In genomic region chr13:84758568-84758900, GRCm38 (mm10) we compare ENCODE assay signal across 8 mouse cellular contexts.
A peak's percentile ranks its signal among the peaks of the same experiment; 100 is the strongest.
DNase-seq lines count a peak whose midpoint lies in the region; ATAC-seq and TF ChIP-seq lines count a peak whose summit lies in the region.

No protein-coding gene starts in this region.

- DNase-seq in ES-CJ7 (ENCODE audit: low read depth, low spot score): peak; percentile 71
- peak; percentile 98 for DNase-seq in brain, embryonic 14.5 days (ENCODE audit: low read depth)
- peak; percentile 79 for DNase-seq in forebrain, embryonic 10.5 days (ENCODE audit: extremely low spot score, low spot score)
- peak; percentile 11 to 12 for DNase-seq in heart, postnatal 36 days
- peak; percentile 89 to 97 for DNase-seq in layer of hippocampus, adult 18-20 months (ENCODE audit: low spot score in 2 of 2)
- DNase-seq in lung, embryonic 14.5 days: peak; percentile 90
- peak; percentile 44 for DNase-seq in retina, adult 2 months (ENCODE audit: low read depth, low spot score)
- DNase-seq in thymus, postnatal 4 days: peak; percentile 62

- intact Hi-C loops in heart, postnatal 36 days (cut with DNase I): loop anchor here (1.0 to 2.0 kb wide), 2 partner anchors 74 to 1043 kb away; no protein-coding TSS in a partner anchor

- TF ChIP-seq POLR2A in brain, embryonic 14.5 days (IDR thresholded peaks at IDR 0.05; ENCODE audit: borderline replicate concordance, extremely low read depth, insufficient read depth, insufficient read length, poor library complexity, severe bottlenecking): no peak

- peaks cover 39% of the 10 kb centered on the region for H3K27me3 ChIP-seq in forebrain, embryonic 10.5 days (ENCODE audit: poor library complexity, severe bottlenecking)
- no peaks in the 10 kb centered on the region for H3K27me3 ChIP-seq in lung, embryonic 14.5 days (ENCODE audit: insufficient read depth, low read length)

- H3K36me3 ChIP-seq in forebrain, embryonic 10.5 days (replicated peaks): no peaks in the 10 kb centered on the region
- no peaks in the 10 kb centered on the region for H3K36me3 ChIP-seq in lung, embryonic 14.5 days (ENCODE audit: insufficient read depth)

- H3K4me1 ChIP-seq in forebrain, embryonic 10.5 days: peaks cover 68% of the 10 kb centered on the region
- H3K4me1 ChIP-seq in lung, embryonic 14.5 days (ENCODE audit: insufficient read depth): no peaks in the 10 kb centered on the region

- peak overlapping the region; percentile 85 for H3K27ac ChIP-seq in forebrain, embryonic 10.5 days
- no peak overlapping the region for H3K27ac ChIP-seq in lung, embryonic 14.5 days (ENCODE audit: low read depth)

- H3K9me3 ChIP-seq in forebrain, embryonic 10.5 days: no peaks in the 10 kb centered on the region
- no peaks in the 10 kb centered on the region for H3K9me3 ChIP-seq in lung, embryonic 14.5 days (ENCODE audit: low read depth, low read length)

- ATAC-seq in lung, embryonic 14.5 days (ENCODE audit: insufficient read depth): peak; percentile 94; the same call in 1 of the 2 replicates

- WGBS in forebrain, embryonic 10.5 days: 2% methylated on average over 6 of the region's 6 CpGs
- under 1% methylated on average over 6 of the region's 6 CpGs for WGBS in lung, embryonic 14.5 days

- H3K9ac ChIP-seq in lung, embryonic 14.5 days: no peak overlapping the region

- TF ChIP-seq CTCF in brain, embryonic 14.5 days (IDR thresholded peaks at IDR 0.05; ENCODE audit: borderline replicate concordance, extremely low read depth, insufficient read depth, insufficient read length): peak; percentile 92
- TF ChIP-seq CTCF in lung, embryonic 14.5 days (IDR thresholded peaks at IDR 0.05; ENCODE audit: low read depth): peak; percentile 83

- no peak overlapping the region for H3K4me2 ChIP-seq in lung, embryonic 14.5 days

- peak overlapping the region; percentile 13; the same call in 1 of the 2 replicates for H3K4me3 ChIP-seq in forebrain, embryonic 10.5 days
- no peak overlapping the region for H3K4me3 ChIP-seq in lung, embryonic 14.5 days (ENCODE audit: low read depth, low read length)

Comparison
In these comparisons a context has a peak if more than half of its experiments do, and no peak if none do; other contexts are left out.
1. DNase-seq: peak in every context shown above with its lines; median percentile 98 in brain, embryonic 14.5 days; 93 in layer of hippocampus, adult 18-20 months; 90 in lung, embryonic 14.5 days; 79 in forebrain, embryonic 10.5 days; 71 in ES-CJ7; 62 in thymus, postnatal 4 days; 44 in retina, adult 2 months; 12 in heart, postnatal 36 days.